Mouse (Mus musculus) CH12F3 (cell line): ENCODE results near the gene Minos1.

Experiments used
- in situ Hi-C: fragments of 300-500 bp; cut with MboI; formaldehyde crosslinking; loops from 2 replicates; pipeline ENCODE4 v1.14.3; 2020; ENCODE audit warnings: low sequenced_read_pairs

Minos1 gene

GRCm38 (mm10) chr4:139130701-139131549, at the start of gene Minos1:
Gene Minos1, minus strand, starts transcription at chr4:139131113.
- in situ Hi-C loops, result no loop called here

DNA sequence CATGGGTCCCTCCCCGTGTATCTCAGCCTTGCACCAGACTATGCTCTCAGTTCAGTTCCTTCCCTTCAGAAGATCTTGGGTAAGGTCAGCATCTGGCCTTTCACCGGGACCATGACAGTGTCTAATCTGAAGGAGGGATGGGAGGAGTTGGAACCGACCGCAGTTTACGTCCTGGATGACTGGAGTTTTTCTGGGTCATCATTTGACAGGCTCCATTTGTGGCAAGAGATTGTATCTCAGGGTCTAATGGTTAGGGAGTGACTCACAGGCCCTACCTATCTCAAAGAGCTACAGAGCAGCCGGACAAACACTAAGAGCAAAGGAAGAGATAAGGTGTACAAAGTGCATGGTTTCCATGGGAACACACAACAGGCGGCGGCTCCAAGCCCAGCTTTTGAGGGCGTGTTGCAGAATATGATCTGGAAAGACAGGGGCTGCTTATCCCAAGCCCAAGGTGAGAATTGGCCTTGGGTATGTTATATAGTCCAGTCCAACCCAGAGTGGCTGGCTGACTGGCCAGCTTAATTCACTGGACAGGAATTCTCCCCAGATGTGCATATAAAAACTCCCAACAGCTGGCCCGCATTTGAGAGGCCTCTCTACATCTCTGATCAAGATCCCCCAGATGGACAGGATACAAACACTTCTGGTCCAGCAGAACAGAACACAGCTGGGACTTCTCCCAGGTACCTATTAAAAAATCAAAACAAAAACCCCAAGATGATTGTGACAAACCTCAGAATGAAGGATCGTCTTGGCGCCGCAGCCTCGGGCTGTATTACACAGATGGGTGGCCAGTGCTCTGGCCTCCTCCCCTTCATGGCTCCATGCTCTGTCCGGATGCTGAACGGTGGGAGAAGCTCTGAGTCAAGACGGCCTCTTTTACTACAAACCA, 49.1 kb upstream of the Minos1 start:
- in situ Hi-C loops, result no loop called here

GRCm38 (mm10) chr4:139179218-139179617, 48.3 kb upstream of the Minos1 start:
- in situ Hi-C loops, result no loop called here

- in situ Hi-C loops, result no loop called here
Observed at GRCm38 (mm10) chr4:139178377-139178776, 47.5 kb upstream of the Minos1 start.

DNA sequence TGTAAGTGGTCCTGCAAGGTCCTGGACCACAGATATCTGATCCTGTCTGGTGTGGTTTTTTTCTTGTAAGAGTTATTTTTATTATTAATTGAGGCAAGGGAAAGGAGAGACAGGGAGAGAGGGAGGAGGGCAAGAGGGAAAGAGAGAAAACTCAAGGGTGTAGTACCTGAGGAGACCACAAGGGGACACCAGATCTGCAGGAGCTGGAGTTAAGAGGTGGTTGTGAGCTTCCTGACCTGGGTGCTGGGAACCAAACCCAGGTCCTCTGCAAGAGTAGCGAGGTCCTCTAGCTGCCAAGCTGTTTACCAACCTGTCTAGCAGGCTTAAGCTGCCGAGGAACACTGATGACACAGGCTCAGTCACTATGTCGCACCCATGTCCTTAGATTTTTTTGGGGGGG, 47.0 kb upstream of the Minos1 start:
- in situ Hi-C loops, result no loop called here

GRCm38 (mm10) chr4:139176023-139176422, 45.1 kb upstream of the Minos1 start:
- in situ Hi-C loops, result no loop called here

DNA sequence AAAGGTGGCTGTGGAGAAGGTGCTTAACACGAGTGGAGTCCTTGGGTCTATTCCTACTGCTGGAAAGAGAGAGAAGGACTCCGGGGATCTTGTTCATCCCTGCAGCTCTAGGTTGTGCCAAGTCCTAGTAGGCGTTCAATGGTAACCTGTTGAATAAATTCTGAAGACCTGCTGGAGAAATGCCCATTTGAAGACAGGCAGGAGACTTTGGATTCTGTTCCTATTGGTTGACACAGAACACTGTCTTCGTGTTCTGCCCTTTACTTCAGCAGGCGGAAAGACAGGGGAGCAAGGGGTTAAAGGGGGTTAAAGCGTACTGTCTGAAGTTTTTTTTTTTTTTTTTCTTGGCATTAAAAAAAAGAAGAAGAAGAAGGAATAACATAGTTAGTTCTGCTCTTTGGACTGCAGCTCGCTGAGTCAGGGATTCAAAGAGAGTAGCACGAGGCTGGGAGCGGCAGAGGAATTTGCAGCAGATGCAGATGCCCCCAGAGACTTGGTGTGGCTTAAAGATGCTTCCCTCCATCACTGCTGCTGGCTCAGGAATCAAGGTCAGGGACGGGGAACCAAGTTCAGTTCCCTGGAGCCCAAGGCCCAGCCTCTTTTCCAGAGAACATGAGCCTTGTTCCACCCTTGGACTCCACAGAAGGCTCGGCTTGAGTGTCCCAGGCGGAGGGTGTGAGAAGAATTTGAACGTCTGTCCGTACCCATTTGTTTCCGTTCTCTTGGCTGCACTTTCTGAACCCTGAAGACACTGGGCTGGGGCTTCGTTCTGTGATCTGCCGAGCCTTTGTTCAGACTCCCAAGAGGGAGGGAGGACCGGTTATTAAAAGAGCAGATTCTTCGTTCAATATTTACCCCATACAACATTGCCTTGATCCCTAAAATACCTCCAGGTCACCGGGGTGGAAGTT, 44.4 kb upstream of the Minos1 start:
- in situ Hi-C loops, result no loop called here

GRCm38 (mm10) chr4:139169748-139170279, 38.9 kb upstream of the Minos1 start:
- in situ Hi-C loops, result no loop called here

- in situ Hi-C loops, result no loop called here
Observed at GRCm38 (mm10) chr4:139168985-139169747, 38.3 kb upstream of the Minos1 start.

GRCm38 (mm10) chr4:139167107-139167506, 36.2 kb upstream of the Minos1 start:
- in situ Hi-C loops, result no loop called here

- in situ Hi-C loops, result no loop called here
Observed at GRCm38 (mm10) chr4:139166244-139166643, 35.3 kb upstream of the Minos1 start.

DNA sequence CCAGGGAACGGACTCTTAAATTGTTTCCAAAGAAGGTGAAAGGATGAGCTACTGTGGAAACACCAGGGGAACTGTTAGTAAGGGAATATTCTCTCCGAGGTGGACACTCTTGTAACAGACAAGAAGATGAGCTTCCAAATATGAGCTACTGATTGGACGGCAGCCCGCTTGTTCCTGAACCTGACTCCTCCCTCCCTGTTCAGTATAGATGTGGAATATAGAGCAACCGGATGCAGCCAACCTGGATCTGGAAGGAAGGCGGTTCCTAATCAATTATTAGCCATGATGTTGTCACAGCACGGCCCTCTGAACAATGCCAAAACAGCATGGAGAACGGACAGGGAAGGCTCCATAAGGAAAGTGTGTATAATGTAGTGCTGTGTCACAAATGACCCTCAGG, 34.3 kb upstream of the Minos1 start:
- in situ Hi-C loops, result no loop called here

GRCm38 (mm10) chr4:139164082-139164481, 33.2 kb upstream of the Minos1 start:
- in situ Hi-C loops, result no loop called here

DNA sequence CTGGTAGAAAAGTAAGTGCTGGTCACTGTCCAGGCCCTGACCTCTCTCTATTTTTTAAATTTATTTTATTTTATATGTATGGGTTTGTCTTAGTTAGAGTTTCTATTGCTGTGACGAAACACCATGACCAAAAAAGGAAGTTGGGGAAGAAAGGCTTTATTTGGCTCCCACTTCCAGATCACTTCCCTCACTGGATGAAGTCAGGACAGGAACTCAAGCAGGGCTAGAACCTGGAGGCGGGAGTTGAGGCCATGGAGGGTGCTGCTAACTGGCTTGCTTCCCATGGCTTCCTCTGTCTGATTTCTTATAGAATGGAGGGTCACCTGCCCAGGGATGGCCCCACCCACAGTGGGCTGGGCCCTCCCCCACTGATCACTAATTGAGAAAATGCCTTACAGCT, 30.2 kb upstream of the Minos1 start:
- in situ Hi-C loops, result no loop called here

- in situ Hi-C loops, result no loop called here
Observed at GRCm38 (mm10) chr4:139158350-139158749, 27.4 kb upstream of the Minos1 start.

DNA sequence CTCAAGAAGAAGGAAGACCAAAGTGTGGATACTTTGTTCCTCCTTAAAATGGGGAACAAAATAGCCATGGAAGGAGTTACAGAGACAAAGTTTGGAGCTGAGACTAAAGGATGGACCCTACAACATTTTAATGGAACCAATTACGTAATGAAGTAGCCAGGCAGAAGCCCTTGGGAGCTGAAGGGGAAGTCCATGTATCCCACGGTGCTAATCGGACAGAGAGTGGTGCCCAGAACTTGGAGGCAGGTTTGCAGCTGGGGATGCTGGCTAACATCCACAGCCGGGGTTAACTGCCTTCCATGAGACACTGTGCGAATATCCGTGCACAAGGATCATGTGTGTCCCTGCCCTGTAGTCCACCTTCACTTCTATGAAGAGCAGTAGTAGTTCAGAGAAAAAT, 25.6 kb upstream of the Minos1 start:
- in situ Hi-C loops, result no loop called here

DNA sequence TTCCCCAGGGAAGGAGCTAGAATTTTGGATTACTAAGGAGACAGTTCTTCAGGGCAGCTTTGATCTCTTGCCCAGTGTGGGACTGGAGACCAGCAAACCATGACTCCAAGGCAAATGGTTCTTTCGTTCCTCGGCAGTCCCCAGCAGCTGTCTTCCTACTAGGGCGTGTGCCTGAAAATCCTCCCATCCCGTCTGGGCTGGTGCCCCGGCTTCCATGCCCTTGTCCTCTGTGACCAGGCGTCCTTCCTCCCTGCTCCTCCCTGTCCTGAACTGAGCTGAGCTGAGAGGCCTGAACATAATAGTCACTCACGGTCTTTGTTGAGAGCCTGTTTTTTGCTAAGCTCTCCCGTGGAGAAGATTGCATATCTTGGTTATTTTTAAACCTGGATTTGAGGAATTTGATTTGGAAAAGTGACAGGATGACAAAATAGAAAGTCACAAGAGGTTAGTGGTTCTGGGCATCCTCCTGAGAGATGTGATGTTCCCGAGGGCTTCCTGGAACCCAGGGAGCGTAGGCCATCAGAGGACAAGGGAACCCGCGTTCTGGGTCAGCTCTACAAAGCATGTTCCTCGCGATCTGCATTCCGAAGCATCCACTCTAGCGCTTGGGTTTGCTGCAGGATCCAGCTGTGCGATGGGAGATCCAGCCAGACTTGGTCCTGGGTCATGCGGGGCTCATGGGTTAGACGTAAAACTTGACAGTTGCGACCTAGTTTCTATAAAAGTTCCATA, 23.8 kb upstream of the Minos1 start:
- in situ Hi-C loops, result no loop called here

GRCm38 (mm10) chr4:139151370-139151769, 20.5 kb upstream of the Minos1 start:
- in situ Hi-C loops, result no loop called here

- in situ Hi-C loops, result no loop called here
Observed at GRCm38 (mm10) chr4:139146760-139147159, 15.8 kb upstream of the Minos1 start.
